Mouse (Mus musculus) layer of hippocampus, postnatal 14 days (tissue): ENCODE measurements around the gene Zfp622. TPM values are rescaled to one million over a fixed set of nuclear protein-coding genes. Genes with fewer than 3 reads are reported as not detected.

Experiments
- DNase-seq, 2 experiments: peaks; one replicate each; pipeline ENCODE4 v3.0.0; 2021 to 2022; ENCODE audit warnings: low spot score in 2 of 2, mixed read lengths in 1 of 2
- long read RNA-seq, 2 experiments: library from polyadenylated mRNA; stranded (forward); transcript quantifications; one replicate each; pipeline ENCODE4 v2.0.0; 2021
- total RNA-seq, 2 experiments: library from RNA; stranded (reverse); gene quantifications; 2 replicates each; pipeline ENCODE4 v1.2.3; 2021

Zfp622 gene
- total RNA-seq: 10 to 100 TPM; 31.0 to 36.8 TPM
- long read RNA-seq, experiment 1, transcript Zfp622-201 (6 exons, 2,802 nt): major isoform, 44 of 50 reads
- long read RNA-seq, experiment 1, partial matches to known transcripts: 5 of 50 reads
- long read RNA-seq, experiment 1, other reads (novel, unspliced or antisense): 0 of 50 reads
- long read RNA-seq, experiment 2, transcript Zfp622-201 (6 exons, 2,802 nt): major isoform, 40 of 57 reads
- long read RNA-seq, experiment 2, partial matches to known transcripts: 16 of 57 reads
- long read RNA-seq, experiment 2, other reads (novel, unspliced or antisense): 0 of 57 reads

DNA sequence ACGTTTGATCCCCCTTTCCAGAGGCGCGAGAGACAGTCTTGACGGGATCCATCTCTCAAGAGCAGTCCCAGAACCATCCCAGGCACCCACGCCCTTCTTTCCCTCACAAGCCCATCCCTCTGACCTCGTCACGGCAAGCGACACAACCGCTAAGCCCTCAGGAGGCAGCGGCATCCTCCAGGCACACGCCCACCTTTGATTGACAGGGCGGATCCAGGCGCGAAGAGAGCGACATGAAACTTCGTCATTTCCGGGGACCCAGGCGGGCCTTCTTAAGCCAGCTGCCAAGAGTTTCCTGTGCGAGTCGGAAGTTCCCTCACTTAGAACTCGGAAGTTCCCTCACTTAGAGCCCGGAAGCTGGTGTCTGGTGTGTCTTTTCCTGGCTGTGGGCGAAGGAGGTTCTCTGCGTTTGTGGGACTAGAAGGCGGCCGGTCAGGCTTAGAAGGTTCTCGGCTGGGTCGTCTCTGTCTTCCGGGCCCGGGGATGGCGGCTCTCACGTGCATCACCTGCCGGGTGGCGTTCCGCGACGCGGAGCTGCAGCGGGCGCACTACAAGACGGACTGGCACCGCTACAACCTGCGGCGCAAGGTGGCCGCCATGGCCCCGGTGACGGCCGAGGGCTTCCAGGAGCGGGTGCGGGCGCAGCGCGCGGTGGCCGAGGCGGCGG lies at the start of gene Zfp622:
Zfp622 (plus strand) TSS at position 300 of the 667 bp plus-strand sequence.
- DNase-seq: peak; percentile 91 to 98

DNA sequence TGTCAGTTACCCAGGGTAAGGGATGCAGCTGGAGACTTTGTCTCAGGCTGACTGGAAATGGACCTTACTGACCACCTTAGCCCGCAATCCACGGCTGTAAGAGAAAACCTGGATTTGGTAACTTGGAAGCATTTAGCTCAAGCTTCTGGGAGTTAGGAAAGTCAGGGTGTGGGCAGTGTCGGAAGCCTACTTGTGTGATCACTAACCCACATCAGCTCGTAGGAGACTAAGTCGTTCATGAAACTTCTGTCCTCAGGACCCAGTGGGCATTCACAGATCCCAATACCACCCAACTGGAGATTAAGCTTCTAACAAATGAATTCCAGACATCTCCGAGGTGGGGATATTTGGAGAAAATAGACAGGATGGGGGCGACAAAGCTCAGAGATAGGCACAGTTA lies 49.8 kb upstream of the Zfp622 start:
- no peak for DNase-seq

DNA sequence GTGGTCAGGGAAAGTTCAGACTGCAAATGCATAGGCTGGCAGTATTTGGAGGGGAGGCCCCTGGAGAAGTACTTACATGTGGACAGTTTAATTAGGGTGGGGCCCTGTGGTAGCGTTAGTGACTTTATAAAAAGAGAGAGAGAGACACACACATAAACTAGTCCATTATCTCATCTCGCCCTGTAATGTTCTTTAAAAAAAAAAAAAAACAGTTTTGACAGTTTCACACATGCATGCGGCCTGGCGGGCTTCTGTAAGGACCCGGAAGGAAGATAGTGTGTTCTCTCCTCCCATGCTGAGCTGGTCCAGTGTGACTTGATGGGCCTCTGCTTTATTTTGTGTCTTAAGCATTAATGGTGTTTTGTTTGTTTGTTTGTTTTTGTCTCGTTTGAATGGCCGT lies 45.7 kb upstream of the Zfp622 start:
- no peak for DNase-seq

DNA sequence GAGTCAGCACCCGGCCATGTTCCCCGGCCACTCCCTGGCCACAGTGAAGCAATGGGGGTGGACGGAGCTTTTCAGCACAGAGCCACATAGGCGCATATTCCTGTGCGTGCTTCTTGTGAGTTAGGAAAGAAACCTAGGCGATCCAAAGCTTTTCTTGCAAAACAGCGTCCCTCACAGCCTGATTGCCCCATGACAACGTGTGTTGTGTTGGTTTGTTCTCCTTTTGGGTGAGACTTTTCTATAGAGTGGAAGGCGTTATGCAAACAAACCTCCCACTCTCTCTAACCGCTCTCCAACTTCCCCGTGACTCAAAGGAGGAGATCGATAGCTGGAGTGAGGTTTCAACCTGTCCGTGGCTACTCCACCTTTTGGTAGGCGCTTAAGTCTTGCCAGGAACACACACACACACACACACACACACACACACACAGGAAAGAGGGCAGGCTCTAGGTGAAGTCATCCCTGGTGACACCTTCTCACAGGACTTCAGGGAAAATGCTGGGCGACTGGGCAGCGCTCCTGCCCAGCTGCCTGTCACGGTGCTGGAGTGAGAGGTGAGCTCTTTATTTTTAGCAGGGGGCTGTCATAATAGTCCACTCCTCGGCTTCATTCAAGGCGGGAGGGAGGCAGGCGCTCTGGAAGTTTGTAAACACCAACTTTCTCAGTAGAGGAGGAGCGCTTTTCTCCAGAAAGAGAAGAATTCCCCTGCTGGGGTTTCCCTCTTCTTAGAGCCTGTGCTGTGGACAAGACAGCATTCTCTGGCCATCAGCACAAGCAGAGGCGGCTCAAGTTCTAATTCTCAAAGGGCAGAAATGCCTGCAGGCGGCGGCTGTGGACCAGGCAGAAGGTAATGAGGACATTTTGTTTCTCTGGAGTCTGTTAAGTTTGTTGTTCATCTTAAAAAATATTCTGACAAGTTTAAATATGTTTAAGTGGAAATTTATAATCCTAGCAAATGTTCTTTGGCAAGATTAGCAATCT lies 43.5 kb upstream of the Zfp622 start:
- DNase-seq: no peak

- no peak for DNase-seq
Measured at GRCm38 (mm10) chr15:25941514-25941913, 42.7 kb upstream of the Zfp622 start.

GRCm38 (mm10) chr15:25942415-25942814 lies 41.8 kb upstream of the Zfp622 start:
- no peak for DNase-seq

- no peak for DNase-seq
Measured at GRCm38 (mm10) chr15:25943386-25944137, 40.6 kb upstream of the Zfp622 start.

DNA sequence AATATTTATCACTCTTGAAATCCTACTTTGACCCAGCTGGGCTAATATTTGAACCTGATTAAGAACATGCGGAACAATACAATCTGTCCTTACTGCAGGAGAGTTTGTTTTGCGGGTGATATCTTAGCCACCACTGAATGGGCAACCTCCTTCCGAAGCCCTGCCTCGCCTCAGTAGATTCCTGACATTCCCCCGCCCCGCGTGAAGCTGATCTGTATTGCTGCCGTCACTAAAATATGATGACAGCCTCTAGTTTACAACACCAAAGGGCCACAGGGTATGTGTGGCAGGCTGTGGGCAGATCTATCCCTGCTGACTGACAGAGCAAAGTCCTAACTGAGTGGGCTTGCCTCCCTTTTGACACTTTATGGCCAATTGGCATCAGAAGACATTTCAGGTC lies 38.9 kb upstream of the Zfp622 start:
- no peak for DNase-seq

- no peak for DNase-seq
Measured at GRCm38 (mm10) chr15:25946482-25946881, 37.7 kb upstream of the Zfp622 start.

DNA sequence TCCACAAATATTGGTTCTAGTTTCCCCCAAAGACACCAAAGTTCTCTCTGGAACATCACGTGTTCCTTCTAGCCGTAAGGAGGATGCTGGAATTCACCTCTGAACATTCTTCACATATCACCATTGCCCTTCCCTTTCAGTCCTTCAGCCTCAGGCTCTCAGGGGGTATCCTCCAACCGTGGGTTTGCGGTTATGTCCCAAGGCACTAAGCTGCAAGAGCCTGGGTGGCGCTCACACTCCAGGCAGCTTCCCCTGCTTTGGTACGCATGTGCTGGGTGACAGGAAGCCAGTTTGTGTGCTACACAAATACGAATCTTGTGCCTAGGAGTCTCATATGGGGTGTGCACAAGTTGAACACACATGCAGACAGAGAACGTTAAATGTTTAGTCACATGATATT lies 36.8 kb upstream of the Zfp622 start:
- DNase-seq: no peak

- DNase-seq: no peak
Measured at GRCm38 (mm10) chr15:25948257-25949223, 35.6 kb upstream of the Zfp622 start.

GRCm38 (mm10) chr15:25949696-25950095 lies 34.5 kb upstream of the Zfp622 start:
- no peak for DNase-seq

GRCm38 (mm10) chr15:25950584-25950983 lies 33.6 kb upstream of the Zfp622 start:
- DNase-seq: no peak

GRCm38 (mm10) chr15:25951037-25951436 lies 33.1 kb upstream of the Zfp622 start:
- DNase-seq: no peak

DNA sequence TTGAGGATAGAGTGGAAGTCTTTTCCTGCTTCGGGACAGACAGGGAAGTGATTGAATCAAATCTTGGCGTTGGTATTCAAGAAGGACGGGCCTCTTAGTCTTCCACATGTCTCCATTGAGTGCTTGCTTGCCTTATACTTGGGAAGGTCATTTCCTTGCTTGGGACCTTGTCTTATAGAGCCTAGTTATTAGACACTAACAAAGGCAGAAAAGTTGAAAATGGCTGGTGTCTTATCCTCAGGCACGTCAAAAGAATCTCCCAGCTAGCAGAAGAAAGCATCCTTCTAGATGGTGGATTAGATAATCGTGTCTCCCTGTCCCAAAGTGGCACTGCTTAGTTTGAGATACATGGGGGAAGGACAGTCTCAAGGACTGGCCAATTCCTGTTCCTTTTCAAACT lies 28.2 kb upstream of the Zfp622 start:
- no peak for DNase-seq

DNA sequence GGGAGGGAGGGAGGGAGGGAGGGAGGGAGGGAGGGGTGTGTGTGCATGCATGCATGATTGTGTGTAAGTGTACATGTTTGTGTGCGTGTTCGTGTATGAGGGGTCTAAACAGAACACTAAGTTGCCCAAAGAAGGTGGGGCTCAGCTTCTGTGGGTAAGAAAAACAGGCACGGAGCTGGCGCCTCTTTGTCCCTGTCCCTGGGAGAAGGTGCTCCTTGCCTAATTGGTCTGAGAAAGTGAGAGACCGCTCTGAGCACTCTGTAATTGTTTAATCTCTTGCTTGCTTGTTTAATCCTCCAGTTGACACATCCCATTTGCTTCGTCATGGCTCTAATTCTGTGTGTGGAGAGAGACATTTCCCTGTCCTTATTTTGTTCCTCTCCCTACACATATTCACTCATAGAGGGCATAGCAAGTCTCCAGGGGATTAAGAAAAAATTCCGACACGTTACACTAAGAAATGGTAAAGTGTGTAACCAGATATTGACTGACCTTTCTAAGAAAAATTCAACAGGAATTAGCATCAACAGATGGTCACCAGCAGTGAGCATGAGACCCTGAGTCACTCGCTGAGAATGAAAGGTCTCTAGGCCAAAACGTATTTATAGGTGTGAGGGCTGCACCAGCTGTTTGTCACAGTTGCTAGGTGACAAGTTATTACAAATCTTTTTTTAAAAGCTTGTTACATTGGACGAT lies 27.6 kb upstream of the Zfp622 start:
- DNase-seq: no peak

DNA sequence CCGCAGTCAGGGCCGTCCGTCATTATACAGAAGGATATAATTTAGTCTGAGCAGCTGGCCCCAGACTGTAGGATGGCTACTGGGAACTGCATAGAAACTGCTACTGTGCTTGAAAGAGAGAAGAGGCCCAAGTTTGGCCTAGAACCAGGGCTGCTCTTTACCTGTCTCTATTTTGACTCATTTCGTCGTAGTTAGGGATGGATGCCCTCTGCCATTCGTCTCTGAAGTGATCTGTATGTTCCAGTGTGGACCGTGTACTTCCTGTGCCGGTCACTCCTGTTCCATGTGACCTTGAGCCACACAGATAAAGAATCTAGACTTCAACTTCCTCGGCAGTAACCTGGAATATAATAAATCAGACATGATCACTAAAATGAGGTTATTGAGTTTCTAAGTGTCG lies 26.5 kb upstream of the Zfp622 start:
- DNase-seq: no peak

GRCm38 (mm10) chr15:25959375-25959774 lies 24.8 kb upstream of the Zfp622 start:
- peak in 1 of 2 experiments; percentile 71 for DNase-seq

GRCm38 (mm10) chr15:25960231-25960630 lies 23.9 kb upstream of the Zfp622 start:
- DNase-seq: no peak
